Mouse (Mus musculus): ENCODE measurements around the gene Acly.

The Acly gene

DNA sequence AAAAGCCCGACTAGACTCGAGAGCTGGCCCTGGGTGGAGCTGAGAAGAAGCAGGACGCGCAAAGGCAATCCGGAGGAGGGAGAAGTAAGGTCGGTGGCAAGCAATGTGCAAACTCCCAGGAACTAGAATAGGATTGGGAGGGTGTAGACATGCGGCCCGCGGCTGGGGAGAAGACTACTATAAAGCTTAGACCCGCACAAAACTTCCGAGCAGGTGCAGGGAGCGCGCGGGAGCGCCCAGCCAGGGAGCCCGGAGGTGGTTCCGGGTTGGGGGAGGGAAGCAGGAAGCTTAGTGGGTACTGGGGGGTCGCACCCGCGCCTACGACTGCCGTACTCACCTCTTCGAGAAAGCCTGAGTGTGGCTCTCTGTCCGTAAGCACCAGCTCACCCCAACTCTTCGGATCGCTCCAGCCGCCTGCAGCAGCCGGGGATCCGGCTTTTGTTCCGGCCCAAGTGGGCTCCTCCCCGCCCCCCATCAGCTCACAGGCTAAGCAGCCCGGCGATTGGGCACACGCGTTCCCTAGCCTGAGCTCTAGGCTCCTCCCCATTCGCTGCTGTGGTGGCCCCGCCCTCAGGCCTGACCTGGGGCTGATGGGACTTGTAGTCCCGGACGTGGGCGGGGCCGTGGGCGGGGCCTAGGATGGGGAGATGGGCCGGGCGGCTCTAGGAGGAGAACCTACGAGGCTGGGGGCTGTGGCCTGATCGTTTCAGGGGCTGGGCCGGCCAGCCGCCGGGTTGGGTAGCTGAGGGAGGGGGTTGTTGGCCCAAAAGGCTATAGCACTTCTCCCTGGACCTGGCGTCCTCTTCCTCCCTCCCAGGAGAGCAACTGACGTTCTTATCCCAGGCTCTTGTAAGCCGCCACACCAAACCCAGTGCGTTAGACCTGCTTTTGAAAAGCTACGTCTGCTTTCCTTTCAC, at the start of gene Acly:
TSS of gene Acly (minus strand) at position 543 of the 917 bp plus-strand sequence.
- peak; percentile 98 for DNase-seq

DNA sequence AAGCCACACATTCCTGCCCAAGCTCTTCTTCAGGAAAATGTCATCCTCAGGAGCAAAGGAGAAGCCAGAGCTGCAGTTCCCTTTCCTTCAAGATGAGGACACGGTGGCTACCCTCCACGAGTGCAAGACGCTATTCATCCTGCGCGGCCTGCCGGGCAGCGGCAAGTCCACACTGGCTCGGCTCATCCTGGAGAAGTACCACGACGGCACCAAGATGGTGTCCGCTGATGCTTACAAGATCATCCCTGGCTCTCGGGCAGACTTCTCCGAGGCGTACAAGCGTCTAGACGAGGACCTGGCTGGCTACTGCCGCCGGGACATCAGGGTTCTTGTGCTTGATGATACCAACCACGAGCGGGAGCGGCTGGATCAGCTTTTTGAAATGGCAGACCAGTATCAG, 48.5 kb upstream of the Acly start:
- DNase-seq = no peak

DNA sequence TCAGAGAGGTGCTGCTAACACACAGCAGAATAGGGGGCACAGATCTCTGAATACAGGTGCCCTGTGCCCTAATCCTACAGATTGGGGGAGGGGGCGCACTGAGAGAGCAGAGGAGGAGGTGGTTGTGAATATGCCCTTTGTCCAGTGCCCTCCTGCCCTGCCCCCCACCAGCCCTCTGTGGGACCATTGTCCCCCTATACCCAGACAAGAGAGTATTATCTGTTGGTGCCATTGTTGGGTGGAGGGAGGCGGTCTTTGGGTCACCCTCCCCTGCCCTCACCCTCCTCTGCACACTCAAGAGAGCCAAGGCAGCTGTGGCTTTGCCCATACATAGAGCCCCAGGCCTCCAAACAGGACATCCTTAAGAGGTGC, 47.7 kb upstream of the Acly start:
- DNase-seq = no peak

DNA sequence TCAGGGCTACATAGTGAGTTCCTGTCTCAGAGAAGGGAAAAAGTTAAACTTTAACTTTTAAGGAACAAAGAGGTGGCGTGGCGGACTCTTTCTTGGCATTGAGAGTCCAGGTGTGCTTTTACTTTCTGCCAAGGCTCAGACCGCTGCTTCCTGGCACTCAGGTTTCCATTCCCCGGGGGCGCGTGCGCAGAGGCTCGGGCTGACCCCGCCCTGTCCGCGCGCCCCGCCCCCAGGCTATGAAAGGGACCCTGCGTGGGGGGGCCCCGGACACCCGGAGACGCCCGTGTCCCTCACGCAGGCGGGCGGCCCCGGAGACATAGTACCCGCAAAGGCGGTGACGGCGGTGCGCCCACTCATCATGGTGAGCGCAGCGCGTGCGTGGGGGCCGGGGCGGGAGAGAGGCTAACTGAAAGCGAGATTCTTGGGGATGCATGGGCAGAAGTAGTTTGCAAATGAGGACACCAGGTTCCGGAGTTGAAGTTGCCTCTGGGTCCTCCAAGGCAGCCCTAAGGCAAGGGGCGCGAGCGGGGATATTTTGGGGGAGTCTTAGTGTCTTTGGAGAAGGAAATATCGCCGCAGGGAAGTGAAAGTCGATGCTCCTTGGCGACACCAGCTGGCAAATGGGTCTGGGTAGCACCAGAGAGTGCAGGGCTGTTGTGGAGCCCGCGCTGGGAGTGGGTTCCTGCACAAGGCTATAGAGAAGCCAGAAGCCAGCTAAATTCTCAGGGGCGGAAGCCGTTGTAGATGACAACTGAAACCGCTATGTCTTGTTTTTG, 47.1 kb upstream of the Acly start, which contains the start of gene Cnp:
TSS of gene Cnp (plus strand) at position 197 of the 776 bp plus-strand sequence.
- peak; percentile 86 to 88 for DNase-seq

DNA sequence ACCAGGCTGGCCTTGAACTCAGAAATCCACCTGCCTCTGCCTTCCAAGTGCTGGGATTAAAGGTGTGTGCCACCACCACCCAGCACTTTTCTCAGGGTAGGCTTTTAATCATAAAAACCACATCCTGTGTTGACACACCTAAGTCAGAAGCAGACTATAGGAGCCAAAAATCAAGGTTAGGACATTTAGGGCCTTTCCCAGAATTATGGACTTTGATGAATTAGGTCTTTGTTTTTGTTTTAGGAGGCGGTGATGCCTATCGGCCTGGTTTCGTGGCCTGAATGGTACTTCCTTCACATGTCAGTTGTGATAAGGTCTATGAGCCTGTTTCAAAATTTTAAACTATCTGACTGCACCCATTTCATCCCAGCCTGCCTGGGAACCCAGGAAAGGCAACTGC, 46.4 kb upstream of the Acly start:
- DNase-seq = peak; percentile 53 to 58

DNA sequence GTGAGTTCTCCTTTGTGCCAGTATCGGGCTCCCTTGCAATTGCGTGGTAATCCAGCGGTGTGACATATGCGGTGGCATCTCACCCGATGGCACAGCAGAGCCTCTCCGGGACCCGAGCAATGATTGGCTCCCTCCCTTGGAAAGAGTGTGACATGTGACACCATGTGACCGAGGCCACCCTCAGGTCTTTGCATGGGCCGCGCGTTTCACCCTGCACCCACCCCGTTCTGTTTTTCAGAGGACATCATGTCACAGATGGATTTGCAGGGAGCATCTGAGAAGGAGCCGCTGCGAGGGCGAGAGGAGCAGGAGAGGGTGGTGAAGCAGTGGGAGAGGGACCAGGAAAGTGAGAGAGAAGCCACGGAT, 43.4 kb upstream of the Acly start:
- DNase-seq = peak; percentile 29 to 33

DNA sequence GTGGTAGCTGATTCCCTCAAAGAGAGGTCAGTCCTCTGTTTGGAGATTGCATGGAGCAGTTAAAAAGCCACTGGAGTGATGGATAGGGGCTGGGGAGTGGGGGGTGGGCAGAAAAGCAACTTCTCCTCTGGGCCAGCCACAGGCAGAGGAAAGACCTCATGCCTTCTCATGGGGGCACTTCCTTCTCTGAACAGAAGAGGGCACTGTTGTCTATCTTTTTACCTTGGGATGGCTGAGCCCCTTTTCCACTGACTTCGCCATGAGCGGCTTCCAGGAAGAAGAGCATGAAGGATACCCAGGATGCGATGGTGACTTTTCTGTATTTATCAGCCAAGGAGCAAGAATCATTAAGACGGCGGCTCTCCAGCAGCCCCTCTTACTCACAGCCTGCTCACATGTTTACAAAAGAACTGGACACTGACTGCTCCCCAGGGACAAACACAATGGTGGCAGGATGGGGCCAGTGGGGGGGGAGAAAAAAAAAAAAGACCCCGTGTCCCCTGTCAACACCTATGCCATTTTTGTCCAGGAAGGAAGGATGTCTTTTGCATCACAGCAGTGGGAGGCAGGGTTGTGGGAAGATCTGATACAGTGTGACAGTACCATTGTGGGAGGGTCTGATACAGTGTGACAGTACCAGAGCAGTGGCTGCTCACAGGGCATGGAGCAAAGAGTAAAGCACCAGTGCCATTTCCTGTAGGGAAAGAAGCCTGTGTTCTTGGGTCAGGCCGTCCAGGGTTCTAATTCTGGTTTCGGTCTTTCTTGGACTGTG, 42.8 kb upstream of the Acly start:
- DNase-seq = peak; percentile 79 to 80

DNA sequence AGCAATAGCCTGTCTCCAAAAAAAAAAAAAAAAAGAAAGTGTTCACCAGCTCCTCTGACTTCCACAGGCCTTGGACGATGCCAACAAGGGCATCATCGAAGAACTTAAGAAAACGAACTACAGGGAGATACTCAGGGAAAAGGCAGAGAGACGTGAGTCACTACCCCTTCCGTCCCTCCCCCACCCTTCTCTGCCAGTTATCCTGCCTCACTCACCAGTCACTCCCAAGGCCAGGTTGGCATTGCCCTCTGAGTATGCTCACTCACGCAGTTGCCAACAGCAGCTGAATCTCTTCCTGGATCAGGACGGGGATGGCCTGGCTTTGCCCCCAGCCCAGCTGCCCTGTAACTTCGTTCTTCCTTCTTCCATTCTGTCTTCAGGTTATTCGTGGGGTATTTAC, 42.0 kb upstream of the Acly start:
- no peak for DNase-seq

DNA sequence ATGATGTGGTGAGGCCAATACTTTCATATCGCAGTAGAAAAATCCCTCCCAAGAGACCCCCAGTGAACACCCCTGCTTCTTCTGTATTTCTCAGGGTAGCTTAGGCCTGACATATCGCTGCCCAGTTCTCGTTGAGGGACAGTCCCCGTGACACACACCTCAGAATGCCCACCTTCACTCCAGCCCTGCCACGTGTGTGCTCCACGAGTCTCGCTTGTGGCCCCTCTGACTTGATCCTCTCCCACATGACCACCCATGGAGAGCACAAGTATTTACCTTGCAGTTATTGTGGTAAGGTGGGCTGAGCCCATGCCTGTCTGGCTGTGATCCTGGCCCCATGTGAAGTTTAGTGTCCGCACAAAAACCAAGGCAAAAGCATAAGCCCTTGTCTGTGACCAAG, 40.9 kb upstream of the Acly start:
- DNase-seq = no peak

DNA sequence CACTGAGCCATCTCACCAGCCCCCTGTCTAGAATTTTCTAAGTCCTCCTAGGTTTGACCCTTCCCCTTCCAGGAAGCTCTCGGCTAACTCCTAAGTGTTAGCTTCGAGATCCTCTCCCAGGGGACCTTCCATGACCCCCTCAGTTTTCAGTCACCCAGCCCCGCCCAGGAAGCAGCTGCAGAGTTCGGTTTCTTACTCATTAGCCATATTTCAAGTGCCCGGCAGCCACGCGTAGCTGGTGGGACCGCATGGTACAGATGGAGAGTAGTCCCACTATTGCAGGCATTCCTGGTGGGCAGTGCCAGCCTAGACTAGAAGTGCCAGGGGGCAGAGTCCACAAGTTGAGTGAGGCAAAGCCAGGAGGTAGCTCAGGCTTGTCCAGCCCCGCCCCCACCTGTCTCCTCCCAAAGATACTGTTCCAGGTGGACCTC, 40.0 kb upstream of the Acly start:
- DNase-seq = peak; percentile 40 to 45

DNA sequence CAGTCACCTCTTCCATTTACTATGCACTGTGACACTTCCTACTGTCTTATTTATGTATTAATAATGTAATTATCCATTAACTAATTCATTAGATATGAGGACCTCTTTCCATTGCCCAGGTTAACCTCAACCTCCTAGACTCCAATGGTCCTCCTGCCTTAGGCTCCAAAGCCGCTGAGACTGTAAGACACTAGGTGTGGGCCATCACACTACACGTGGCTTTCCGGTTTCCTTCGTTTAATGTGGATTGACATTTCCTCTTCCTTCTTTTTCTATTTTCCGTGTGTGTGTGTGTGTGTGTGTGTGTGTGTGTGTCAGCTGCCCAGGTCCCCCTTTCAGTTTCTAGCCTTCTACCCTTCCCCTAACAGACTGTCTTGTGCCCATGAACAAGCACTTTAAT, 39.4 kb upstream of the Acly start:
- no peak for DNase-seq

DNA sequence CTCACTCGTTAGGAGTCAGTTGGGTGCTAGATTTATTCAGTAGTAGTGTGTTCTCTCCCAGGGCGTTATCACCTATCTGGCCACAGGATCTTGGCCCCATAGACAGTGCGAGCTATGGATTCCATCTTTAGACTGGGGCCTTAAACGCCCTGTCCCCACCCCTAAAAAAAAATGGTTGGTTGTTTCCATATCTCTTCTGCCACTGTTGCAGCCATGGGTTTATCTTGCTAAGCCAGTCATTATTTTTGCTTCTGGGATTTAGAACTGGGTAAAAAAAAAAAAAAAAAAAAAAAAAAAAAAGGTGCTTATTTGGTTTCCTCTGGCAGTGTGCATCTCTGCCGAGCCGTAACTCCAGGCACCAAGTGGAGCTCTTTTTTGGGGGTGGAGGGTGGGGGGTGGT, 36.9 kb upstream of the Acly start:
- no peak for DNase-seq

DNA sequence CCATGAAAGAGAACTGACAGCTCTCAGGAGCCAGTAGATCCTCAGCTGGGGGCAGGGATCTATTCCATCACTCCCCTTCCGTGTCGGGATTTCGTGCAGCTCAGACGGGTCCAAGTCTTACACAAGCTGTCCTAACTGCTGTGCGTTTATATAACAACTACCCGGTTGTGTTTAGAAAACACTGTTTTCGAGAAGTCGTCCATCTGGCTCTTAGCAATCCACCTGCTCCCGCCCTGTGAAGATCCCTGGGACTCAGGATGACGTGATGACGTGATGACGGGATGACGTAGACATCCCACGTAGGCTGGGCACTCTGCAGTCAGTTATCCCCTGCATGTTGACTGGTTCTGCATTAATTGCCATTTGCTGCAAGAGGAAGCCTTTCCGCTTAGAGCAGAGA, 36.5 kb upstream of the Acly start:
- no peak for DNase-seq

DNA sequence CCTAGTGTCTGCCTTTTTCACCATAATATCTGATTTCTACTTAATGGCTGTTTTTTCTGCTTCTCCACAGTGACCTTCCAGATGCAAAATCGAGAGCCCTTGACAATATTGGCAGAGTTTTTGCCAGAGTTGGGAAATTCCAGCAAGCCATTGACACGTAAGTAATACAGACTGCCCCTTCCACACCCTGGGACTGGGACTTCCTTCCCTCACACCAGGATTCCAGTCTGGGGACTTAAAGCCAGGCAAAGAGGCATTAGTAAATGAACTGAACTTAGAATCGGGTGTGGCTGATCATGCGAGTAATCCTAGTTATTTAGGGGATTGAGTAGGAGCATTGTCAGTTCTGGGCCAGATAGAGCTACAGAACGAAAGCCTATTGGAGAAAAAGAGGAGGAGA, 33.9 kb upstream of the Acly start:
- DNase-seq = no peak

DNA sequence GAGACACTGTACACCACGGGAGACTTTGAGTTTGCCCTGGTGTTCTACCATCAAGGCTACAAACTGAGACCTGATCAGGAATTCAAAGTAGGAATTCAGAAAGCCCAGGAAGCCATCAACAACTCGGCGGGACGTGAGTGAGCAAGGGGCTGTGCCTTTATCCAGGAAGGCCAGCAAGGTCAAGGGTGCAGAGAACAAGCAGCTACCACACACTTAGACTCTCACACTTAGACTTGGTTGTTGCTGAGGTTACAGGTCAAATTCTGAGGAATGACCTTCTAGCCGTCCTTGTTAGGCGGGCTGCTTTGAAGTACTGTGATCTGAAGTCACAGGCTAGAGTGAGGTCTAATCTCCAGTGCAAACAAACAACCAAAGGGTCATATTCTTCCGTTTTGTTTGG, 31.7 kb upstream of the Acly start:
- no peak for DNase-seq

DNA sequence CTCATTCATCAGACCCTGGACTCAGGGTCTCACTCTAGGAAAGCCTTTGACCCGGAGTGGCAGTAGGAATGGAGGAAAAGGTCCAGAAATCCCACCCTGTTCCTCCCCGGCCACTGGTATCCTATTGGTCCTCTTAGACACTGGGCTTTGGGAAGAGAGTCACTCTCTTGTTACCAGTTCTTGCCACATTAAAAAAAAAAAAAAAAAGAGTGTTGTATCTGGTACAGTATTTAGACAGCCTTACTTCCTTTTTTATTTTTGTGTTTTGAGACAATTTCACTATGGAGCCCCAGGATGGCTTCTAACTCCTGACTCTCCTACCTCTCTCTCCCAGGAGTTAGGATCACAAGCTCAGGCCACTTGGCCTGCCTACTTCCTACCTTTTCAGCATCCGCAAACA, 29.8 kb upstream of the Acly start:
- DNase-seq = no peak

DNA sequence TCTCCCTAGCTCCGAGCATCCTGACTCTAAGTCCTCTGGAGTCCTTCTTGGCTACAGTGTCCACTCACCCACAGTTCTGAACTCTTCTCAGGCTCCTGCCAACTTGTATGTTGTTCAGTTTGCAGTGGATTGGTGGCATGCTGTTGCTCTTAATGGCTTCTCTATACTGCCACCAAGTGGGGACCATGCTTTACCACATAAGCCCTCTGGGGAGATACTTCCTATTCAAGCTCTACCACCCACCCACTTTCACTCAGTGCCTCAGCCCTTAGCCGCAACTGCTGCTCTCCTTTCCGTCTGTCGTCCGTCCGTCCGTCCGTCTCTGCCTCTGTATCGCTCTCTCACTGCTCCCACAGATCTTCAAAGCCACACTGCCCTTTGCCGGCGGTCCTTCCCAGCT, 27.8 kb upstream of the Acly start:
- peak; percentile 71 to 80 for DNase-seq

DNA sequence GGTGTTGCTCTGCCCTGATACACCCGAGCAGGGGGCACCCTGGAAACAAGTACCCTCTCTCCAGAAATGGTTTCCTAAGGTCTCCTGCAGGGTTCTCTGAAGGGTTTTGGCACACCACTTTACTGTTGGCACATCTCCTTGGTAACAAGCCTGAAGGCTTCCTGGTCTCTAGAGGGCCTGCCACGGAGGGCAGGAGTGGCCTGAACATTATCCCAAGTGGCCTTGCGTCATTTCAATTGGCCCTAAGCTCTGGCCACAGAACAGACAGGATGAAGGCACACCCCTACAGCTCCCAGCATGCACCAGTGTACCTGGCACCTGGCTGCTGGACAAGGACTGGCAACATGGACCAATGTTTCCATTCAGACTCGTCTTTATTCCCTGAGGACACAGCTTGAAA, 25.0 kb upstream of the Acly start:
- DNase-seq = no peak

DNA sequence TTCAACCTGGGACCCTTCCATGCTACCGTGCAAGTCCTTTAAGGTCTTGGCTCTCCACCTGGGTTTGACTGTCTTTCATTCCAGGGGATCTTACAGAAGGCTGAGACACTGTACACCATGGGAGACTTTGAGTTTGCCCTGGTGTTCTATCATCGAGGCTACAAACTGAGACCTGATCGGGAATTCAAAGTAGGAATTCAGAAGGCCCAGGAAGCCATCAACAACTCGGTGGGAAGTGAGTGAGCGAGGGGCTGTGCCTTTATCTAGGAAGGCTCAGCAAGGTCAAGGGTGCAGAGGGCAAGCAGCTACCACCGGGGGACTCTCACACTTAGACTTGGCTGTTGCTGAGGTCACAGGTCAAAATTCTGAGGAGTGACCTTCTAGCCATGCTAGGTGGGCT, 22.3 kb upstream of the Acly start:
- DNase-seq = no peak

DNA sequence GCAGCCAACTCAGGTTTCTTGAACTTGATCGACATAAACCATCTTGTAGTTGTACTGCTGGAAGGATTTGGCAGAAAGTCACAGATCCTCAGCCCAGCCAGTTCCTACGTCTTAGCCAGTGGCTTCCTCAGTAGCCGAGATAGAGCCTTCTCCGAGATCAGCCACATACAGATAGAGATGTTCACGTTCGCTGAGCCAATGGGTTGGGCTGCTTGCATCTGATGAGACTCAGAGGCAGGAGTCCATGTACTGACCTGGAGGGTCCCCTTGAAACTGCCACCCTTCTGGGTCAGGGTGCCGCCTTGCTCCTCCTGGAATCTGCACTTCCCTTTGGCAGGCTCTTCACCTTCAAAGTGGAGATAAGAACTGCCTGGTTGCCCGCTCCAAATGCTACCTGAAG, 21.7 kb upstream of the Acly start:
- no peak for DNase-seq

DNA sequence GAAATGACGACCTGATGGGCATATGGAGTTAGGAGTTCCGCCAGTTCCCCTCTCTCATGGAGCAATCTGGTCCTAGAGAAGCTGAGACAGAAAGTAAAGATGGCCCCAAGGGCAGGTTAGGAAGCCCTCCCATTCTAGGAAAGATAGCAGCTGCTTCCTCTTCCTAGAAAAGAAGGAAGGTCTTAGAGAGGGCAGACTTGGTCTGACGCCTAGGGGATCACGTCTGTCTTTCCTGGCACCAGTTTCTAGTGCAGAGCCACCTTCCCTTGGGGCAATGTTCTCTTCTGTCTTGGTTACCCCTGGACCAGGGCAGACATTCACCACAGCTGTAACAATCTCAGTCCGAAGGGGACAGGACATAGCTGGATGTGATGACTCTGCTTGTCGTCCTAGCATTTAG, 20.3 kb upstream of the Acly start:
- DNase-seq = no peak

DNA sequence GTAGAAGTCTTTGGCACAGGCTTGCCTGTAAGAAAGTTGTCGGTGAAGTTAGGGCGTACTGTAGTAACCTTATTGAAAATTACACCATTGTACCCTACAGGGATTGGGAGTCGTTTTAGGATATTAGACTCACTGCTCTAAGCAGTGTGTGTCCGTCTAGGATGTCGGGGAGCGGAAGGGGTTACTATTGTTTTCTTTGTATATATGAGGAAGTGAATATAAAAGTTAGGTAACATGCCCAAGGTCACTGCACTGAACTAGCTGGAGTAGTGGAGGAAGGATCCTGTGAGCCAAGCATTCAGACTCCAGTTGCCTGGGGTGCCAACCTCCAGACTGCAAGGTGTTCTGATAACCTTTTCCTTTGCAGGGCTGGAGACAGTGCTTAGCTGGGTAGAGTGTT, 19.2 kb upstream of the Acly start:
- no peak for DNase-seq

DNA sequence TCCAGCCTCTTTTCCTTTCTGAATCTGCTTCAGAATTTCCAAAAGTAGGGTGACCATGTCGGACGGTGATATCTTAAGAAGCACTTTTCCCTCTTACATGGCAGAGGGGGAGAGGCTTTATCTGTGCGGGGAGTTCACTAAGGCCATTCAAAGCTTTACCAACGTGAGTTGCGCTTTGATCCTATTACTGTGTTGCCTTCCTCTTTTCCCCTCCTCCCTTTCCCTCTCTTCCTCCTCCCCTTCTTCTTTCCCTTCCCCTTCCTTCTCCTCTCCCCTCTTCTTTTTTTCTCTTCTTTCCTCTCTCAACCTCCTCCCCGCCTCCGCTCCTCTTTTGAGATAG, 17.9 kb upstream of the Acly start:
- no peak for DNase-seq
